In the genomic region with DNA sequence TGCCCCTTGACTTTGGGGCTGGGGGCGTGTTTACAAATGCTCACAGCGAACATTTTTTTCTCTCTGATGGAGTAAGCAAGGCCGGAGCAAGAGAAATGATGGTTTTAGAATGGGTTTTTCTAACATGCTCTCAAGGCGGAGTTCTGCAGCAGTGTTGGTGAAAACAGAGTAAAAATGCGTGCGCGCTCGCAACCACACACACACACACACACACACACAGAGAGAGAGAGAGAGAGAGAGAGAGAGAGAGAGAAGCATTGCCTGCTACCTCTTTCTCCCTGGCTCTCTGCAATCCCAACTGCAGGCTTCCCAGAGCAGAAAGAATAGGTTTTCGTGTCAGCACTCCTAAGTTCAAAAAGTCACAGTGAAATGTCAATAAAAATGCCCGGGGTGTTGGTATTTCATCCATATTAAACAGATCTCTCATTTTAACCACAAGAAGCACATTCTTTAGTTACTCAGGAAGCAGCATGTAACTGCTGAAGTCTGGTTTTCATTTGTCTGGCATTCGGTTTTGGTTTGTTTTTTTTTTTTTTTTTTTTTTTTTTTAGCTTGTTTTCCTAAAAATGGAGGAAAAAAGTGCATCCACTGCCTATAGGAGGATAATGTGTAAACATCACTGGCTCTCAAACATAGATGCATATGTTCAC, we compare ENCODE assay signal across 8 mouse cellular contexts. TPM values are rescaled to one million over a fixed set of nuclear protein-coding genes. Genes with fewer than 3 reads are reported as not detected.
DNase-seq lines count a peak whose midpoint lies in the region; ATAC-seq and TF ChIP-seq lines count a peak whose summit lies in the region.

No protein-coding gene starts in this region.

- H3K4me2 ChIP-seq in liver, embryonic 13.5 days = peak overlapping the region; percentile 99

- H3K27ac ChIP-seq in gastrocnemius, adult 2 months = peak overlapping the region; percentile 92
- H3K27ac ChIP-seq in liver, embryonic 13.5 days = peak overlapping the region; percentile 97

- H3K4me1 ChIP-seq in liver, embryonic 13.5 days (replicated peaks) = peaks cover 39% of the 10 kb centered on the region

- no peak for ATAC-seq in liver, embryonic 13.5 days (ENCODE audit: low read depth)

- no peaks in the 10 kb centered on the region for H3K9me3 ChIP-seq in liver, embryonic 13.5 days (replicated peaks)

- H3K4me3 ChIP-seq in gastrocnemius, adult 2 months = peak overlapping the region; percentile 76
- peak overlapping the region; percentile 91 for H3K4me3 ChIP-seq in liver, embryonic 13.5 days (replicated peaks)

- H3K9ac ChIP-seq in liver, embryonic 13.5 days = peak overlapping the region; percentile 96

- TF ChIP-seq CTCF in gastrocnemius, adult 2 months (IDR thresholded peaks at IDR 0.05) = no peak

- intact Hi-C loops in gastrocnemius, adult 2 months (cut with DNase I) = loop anchor here (2.0 kb wide), 1 partner anchor 194 kb away; no protein-coding TSS in a partner anchor

- H3K27me3 ChIP-seq in liver, embryonic 13.5 days = no peaks in the 10 kb centered on the region

- WGBS in liver, embryonic 13.5 days (ENCODE audit: insufficient replicate concordance) = 11% methylated on average over 11 of the region's 11 CpGs

- DNase-seq in gastrocnemius, adult 2 months = no peak
- DNase-seq in gastrocnemius, adult 8-10 months (ENCODE audit: low spot score in 2 of 2) = no peak
- DNase-seq in 416B (ENCODE audit: low read depth) = peak; percentile 77
- DNase-seq in fibroblast of lung, adult 2 months (ENCODE audit: low read depth) = peak; percentile 36
- no peak for DNase-seq in liver, embryonic 13.5 days
- DNase-seq in right cerebral cortex, postnatal 10 days (ENCODE audit: low spot score in 2 of 2) = no peak
- no peak for DNase-seq in urinary bladder, postnatal 14 days (ENCODE audit: low spot score)
- no peak for DNase-seq in gastrocnemius, postnatal 25 days

- no peaks in the 10 kb centered on the region for H3K36me3 ChIP-seq in liver, embryonic 13.5 days

RNA-seq across cellular contexts. Expression of a gene that starts 0.7 kb away (rescaled TPM):
- total RNA-seq in gastrocnemius, adult 2 months (2021) = 100 to 1,000 TPM in 1 of 2 experiments, 10 to 100 TPM in 1; 59.4 to 114 TPM
- 10 to 100 TPM; 54.3 to 72.7 (median 61.5) TPM for total RNA-seq in gastrocnemius, adult 8-10 months (2022)
- 7.4 and 8.3 TPM in 2 replicates for polyA plus RNA-seq in liver, embryonic 13.5 days (2015; fragmentation: Nextera tagmentation; extraction: Ambion mirVana)
- 10 to 100 TPM; 89.2 TPM for total RNA-seq in gastrocnemius, postnatal 25 days (2021)

RNA-seq across cellular contexts. Expression of a gene that starts 8.1 kb away (rescaled TPM):
- 100 to 1,000 TPM; 105 to 106 TPM for total RNA-seq in gastrocnemius, adult 2 months (2021)
- total RNA-seq in gastrocnemius, adult 8-10 months (2022) = 100 to 1,000 TPM in 2 of 4 experiments, 10 to 100 TPM in 2; 90.0 to 108 (median 97.1) TPM
- 134 and 159 TPM in 2 replicates for polyA plus RNA-seq in liver, embryonic 13.5 days (2015; fragmentation: Nextera tagmentation; extraction: Ambion mirVana)
- 100 to 1,000 TPM in 1 of 2 experiments, 10 to 100 TPM in 1; 92.3 to 104 TPM for total RNA-seq in gastrocnemius, postnatal 25 days (2021)

Comparison
In these comparisons a context has a peak if more than half of its experiments do, and no peak if none do; other contexts are left out.
1. DNase-seq: peak in 416B (single experiment) and fibroblast of lung, adult 2 months (single experiment); none in gastrocnemius, adult 2 months (single experiment), gastrocnemius, adult 8-10 months (0 of 2), liver, embryonic 13.5 days (single experiment), right cerebral cortex, postnatal 10 days (0 of 2), urinary bladder, postnatal 14 days (single experiment) and gastrocnemius, postnatal 25 days (single experiment).